Mouse (Mus musculus): Measurements from ENCODE around the gene Pwp2.

Gene Pwp2

GRCm38 (mm10) chr10:78169281-78170042 is 15.5 kb downstream of the Pwp2 start, which contains the start of gene D10Jhu81e:
D10Jhu81e (minus strand) TSS chr10:78169782.
- DNase-seq: peak; percentile 98

- no peak for DNase-seq
These were observed 16.2 kb downstream of the Pwp2 start for GRCm38 (mm10) chr10:78168792-78169191.

- no peak for DNase-seq
These were observed 17.2 kb downstream of the Pwp2 start for GRCm38 (mm10) chr10:78167775-78168174.

GRCm38 (mm10) chr10:78167333-78167732 is 17.6 kb downstream of the Pwp2 start:
- DNase-seq: peak; percentile 13

- no peak for DNase-seq
These were observed 19.5 kb downstream of the Pwp2 start for GRCm38 (mm10) chr10:78165256-78166005.

GRCm38 (mm10) chr10:78164786-78165185 is 20.2 kb downstream of the Pwp2 start:
- no peak for DNase-seq

- DNase-seq: peak; percentile 74
These were observed 21.0 kb downstream of the Pwp2 start for GRCm38 (mm10) chr10:78163923-78164322.

- no peak for DNase-seq
These were observed 21.7 kb downstream of the Pwp2 start for GRCm38 (mm10) chr10:78163241-78163640.

- DNase-seq: no peak
These were observed 22.3 kb downstream of the Pwp2 start for GRCm38 (mm10) chr10:78162646-78163045.

GRCm38 (mm10) chr10:78161096-78161495 is 23.9 kb downstream of the Pwp2 start:
- no peak for DNase-seq

- no peak for DNase-seq
These were observed 24.4 kb downstream of the Pwp2 start for GRCm38 (mm10) chr10:78160369-78161095.

- peak; percentile 87 for DNase-seq
These were observed 25.0 kb downstream of the Pwp2 start for GRCm38 (mm10) chr10:78159906-78160305.

GRCm38 (mm10) chr10:78159252-78159878 is 25.6 kb downstream of the Pwp2 start:
- peak; percentile 49 for DNase-seq

- DNase-seq: no peak
These were observed 26.9 kb downstream of the Pwp2 start for GRCm38 (mm10) chr10:78158041-78158440.

- DNase-seq: no peak
These were observed 28.0 kb downstream of the Pwp2 start for GRCm38 (mm10) chr10:78156926-78157325.

- DNase-seq: no peak
These were observed 35.8 kb downstream of the Pwp2 start for GRCm38 (mm10) chr10:78148834-78149766.

- no peak for DNase-seq
These were observed 37.0 kb downstream of the Pwp2 start for GRCm38 (mm10) chr10:78147908-78148441.

GRCm38 (mm10) chr10:78143727-78144505 is 41.0 kb downstream of the Pwp2 start:
- no peak for DNase-seq

- no peak for DNase-seq
These were observed 44.1 kb downstream of the Pwp2 start for GRCm38 (mm10) chr10:78140843-78141242.

- no peak for DNase-seq
These were observed 44.7 kb downstream of the Pwp2 start for GRCm38 (mm10) chr10:78140251-78140600.

Data from retina, postnatal 1 day (tissue).